Mouse (Mus musculus) midbrain, embryonic 14.5 days (tissue): Measurements from ENCODE around the gene Zfp622. TPM values are rescaled to one million over a fixed set of nuclear protein-coding genes. Genes with fewer than 3 reads are reported as not detected.
"Not testable (repeated sequence)": the region's sequence is repeated elsewhere in the genome, so short reads cannot be mapped to it uniquely, and the experiment has no call there.

Experiments used
- ATAC-seq: fragments of 200-750 bp; cut with Nextera tagmentation; 2 replicates; pipeline ENCODE4 v1.8.0; 2017; ENCODE audit warnings: moderate number of reproducible peaks, moderate library complexity; ENCODE audit not compliant: low FRiP score, low TSS enrichment
- DNase-seq: peaks from one replicate; pipeline ENCODE4 v3.0.0-alpha.2; 2015
- H3K27ac ChIP-seq: fragments of 300-500 bp; sonication (generic); replicated peaks from 2 replicates; pipeline ENCODE4 v1.5.1; 2014; ENCODE audit warnings: mild to moderate bottlenecking, low read depth, low read length, moderate library complexity
- H3K27me3 ChIP-seq: fragments of 300-500 bp; sonication (generic); 2 replicates; pipeline ENCODE4 v1.6.1; 2014; ENCODE audit warnings: low read length, control low read depth, mixed read lengths; ENCODE audit not compliant: control insufficient read depth, insufficient read depth
- H3K36me3 ChIP-seq: fragments of 300-500 bp; sonication (generic); 2 replicates; pipeline ENCODE4 v1.6.1; 2014; ENCODE audit warnings: low read length, control low read depth; ENCODE audit not compliant: control insufficient read depth, insufficient read depth
- H3K4me1 ChIP-seq: fragments of 300-500 bp; sonication (generic); 2 replicates; pipeline ENCODE4 v1.6.1; 2014; ENCODE audit warnings: mild to moderate bottlenecking, antibody characterized with exemption, low read length, control low read depth; ENCODE audit not compliant: control insufficient read depth, insufficient read depth
- H3K4me2 ChIP-seq: fragments of 300-500 bp; sonication (generic); 2 replicates; pipeline ENCODE4 v1.6.1; 2014; ENCODE audit warnings: mild to moderate bottlenecking, low read length, moderate library complexity
- H3K4me3 ChIP-seq: fragments of 300-500 bp; sonication (generic); replicated peaks from 2 replicates; pipeline ENCODE4 v1.5.1; 2014; ENCODE audit warnings: low read depth, low read length
- H3K9ac ChIP-seq: fragments of 300-500 bp; sonication (generic); replicated peaks from 2 replicates; pipeline ENCODE4 v1.6.1; 2014; ENCODE audit warnings: mild to moderate bottlenecking, low read length, moderate library complexity
- H3K9me3 ChIP-seq: fragments of 300-500 bp; sonication (generic); 2 replicates; pipeline ENCODE4 v1.6.1; 2016; ENCODE audit warnings: low read length, control low read depth, mixed read lengths; ENCODE audit not compliant: control insufficient read depth
- WGBS: fragments of 180-500 bp; shearing (Covaris S2); extraction: QIAGEN DNeasy Blood & Tissue Kit; methylation state at CpG from one replicate; pipeline ENCODE4 v1.1.7; 2014; 5-methylcytosine and 5-hydroxymethylcytosine counted together
- polyA plus RNA-seq: library from polyadenylated mRNA; unstranded; fragments of >200 nt; fragmentation: Nextera tagmentation; extraction: Ambion mirVana; gene quantifications from 2 replicates; pipeline ENCODE4 v1.2.1, GENCODE M21; 2014

Zfp622 gene
- polyA plus RNA-seq, 1 experiment from 2014 or later, result 30.2 TPM

DNA sequence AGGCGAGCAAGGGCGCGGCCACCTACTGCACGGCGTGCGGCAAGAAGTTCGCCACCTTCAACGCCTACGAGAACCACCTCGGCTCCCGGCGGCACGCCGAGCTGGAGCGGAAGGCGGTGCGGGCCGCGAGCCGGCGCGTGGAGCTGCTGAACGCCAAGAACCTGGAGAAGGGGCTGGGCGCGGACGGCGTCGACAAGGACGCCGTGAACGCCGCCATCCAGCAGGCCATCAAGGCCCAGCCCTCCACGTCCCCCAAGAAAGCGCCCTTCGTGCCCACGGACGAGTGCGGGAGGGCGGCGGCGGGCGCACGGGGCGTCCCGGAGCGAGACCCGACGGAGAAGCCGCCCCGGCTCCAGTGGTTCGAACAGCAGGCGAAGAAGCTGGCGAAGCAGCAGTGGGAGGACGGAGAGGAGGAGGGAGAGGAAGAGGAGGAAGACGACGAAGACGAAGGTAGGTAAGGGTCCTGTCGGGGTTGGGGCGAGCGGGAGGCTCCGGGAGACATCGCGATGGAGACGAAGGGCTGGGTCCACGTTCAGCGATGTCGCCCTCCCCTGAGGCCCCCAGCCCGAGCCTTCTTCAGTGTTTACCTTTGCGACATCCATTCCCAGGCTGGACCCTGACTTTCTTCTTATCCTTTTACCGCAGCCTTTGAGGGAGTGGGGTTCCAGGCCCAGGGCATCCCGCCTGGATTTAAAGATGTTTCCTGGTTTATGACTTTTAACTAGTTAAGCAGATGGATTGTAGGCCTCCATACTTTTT is 747 bp downstream of the Zfp622 start:
- under 1% methylated on average over 71 of the region's 71 CpGs for WGBS
- Histone ChIP-seq H3K36me3 (peaks cover 27% of the 10 kb centered on the region), H3K9me3 (no peaks in the 10 kb centered on the region), H3K4me3 (peak overlapping the region; percentile 93), H3K4me2 (peak overlapping the region; percentile 98), H3K27me3 (no peaks in the 10 kb centered on the region), H3K9ac (peak overlapping the region; percentile 86), H3K4me1 (peaks cover 14% of the 10 kb centered on the region), H3K27ac (peak overlapping the region; percentile 89)
- ATAC-seq (no peak), DNase-seq (peak; percentile 47)

DNA sequence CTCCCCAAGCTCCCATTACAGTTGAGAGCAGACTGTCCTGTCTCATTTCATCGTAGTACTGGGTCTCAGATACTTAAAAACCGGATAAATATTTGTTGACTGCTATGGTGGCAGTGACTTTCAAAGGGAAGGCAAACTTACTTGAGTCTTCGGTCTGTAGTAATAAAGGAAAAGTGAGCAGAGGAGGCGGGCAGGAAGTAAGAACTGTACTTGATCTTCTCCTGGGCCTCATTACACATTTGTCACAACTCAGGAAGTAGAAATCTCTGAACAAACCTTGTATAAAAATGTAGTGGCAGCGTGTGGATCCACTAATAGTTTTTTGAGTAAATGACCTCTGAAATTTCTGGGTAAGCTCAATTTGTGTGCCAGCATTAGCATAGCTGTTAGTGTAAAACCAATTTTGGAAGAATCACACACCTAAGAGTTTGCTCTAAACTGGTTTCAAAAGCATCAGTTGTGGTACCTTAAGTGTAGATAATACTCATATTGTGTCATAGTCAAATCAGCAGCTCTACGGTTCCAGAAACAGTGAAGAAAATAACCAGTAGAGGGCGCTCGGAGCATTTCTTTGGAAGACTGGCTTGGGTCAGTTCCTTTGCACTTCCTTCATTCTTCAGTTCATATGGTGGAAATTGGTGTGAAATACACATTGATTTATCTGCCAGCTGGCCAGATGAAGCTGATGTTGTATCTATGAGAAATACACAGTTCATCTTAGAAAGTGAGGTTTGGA is 9.0 kb downstream of the Zfp622 start:
- WGBS, result 65% methylated on average over 8 of the region's 8 CpGs
- Histone ChIP-seq H3K36me3 (peaks cover 73% of the 10 kb centered on the region), H3K27ac (no peak overlapping the region), H3K9me3 (no peaks in the 10 kb centered on the region), H3K4me3 (no peak overlapping the region), H3K4me1 (no peaks in the 10 kb centered on the region), H3K9ac (no peak overlapping the region), H3K4me2 (no peak overlapping the region), H3K27me3 (no peaks in the 10 kb centered on the region)
- peak; percentile 91 for DNase-seq
- no peak for ATAC-seq

DNA sequence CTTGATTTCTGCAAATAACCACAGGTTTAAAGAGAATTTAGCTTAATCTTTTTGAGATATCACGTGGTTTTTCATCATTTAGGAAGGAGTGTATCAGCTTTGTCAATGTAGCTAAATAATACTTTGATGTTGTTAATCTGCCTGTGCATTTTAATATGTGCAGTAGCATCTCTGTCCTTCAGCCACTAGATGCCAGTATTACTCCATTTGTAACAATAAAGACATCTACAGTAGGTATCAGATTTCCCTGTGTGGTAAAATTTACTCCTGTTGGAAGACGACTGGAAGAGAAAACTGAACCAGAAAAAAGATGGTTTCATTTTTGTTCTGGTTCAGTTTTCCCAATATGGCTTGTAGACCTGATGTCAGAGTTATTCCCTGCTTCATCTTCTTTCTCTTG is 11.4 kb downstream of the Zfp622 start:
- WGBS, result 44% methylated on average over 2 of the region's 2 CpGs
- Histone ChIP-seq H3K27me3 (no peaks in the 10 kb centered on the region), H3K4me2 (no peak overlapping the region), H3K9ac (no peak overlapping the region), H3K27ac (no peak overlapping the region), H3K4me3 (no peak overlapping the region), H3K4me1 (no peaks in the 10 kb centered on the region), H3K9me3 (no peaks in the 10 kb centered on the region), H3K36me3 (peaks cover 59% of the 10 kb centered on the region)
- peak; percentile 90 for DNase-seq
- 0 out of 2 replicates have a peak, but pooled peaks have one; percentile 57 for ATAC-seq

DNA sequence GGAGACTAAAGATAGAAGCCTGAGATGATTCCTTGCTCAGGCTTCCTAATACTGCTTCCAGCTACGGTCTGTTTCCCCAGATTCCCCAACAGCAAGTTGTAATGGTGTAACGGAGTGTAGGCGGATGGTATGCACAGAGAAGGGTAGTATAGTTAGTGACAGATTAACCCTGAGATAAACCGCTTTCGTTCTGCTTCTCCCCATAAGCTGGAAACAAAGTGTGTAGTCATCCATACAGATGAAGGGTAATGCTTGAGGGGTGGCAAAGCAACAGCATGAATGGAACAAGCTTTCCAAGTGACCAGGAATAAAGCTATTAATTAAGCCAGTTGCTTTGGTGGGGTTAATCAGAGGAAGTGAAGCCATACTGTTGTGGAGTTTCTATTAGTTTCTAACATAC is 15.4 kb downstream of the Zfp622 start:
- WGBS, result 11% methylated on average over 5 of the region's 5 CpGs
- ATAC-seq, result not testable (repeated sequence)

DNA sequence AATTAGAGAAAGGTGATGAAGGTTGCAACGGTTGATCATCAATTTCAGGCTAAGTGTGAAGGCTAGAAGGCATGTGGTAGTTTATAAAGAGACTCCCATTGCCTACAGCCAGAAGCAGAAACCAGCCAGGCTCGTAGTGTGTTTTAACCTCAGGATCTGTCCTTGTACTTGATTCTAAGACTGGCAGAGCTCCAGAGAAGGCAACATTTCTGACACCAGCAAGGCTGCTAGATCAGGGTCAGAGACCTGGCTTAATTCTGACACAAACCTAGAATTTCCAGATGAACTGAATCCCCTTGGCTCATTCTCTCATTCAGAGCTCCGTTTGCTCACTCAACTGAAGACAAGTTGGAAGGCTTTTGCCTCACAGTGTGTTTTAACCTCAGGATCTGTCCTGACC is 24.5 kb downstream of the Zfp622 start:
- Histone ChIP-seq H3K36me3 (no peaks in the 10 kb centered on the region), H3K27ac (no peak overlapping the region), H3K9me3 (no peaks in the 10 kb centered on the region), H3K4me3 (no peak overlapping the region), H3K4me1 (no peaks in the 10 kb centered on the region), H3K9ac (no peak overlapping the region), H3K4me2 (no peak overlapping the region), H3K27me3 (no peaks in the 10 kb centered on the region)
- DNase-seq, result no peak
- no peak for ATAC-seq
- 91% methylated on average over 3 of the region's 3 CpGs for WGBS

More for the DNA sequence above, 15.4 kb downstream of the Zfp622 start:
- not testable (repeated sequence) for H3K4me2 ChIP-seq, H3K27ac ChIP-seq, H3K4me1 ChIP-seq, H3K4me3 ChIP-seq, H3K27me3 ChIP-seq, H3K9ac ChIP-seq, H3K9me3 ChIP-seq, DNase-seq
- H3K36me3 ChIP-seq, result peaks cover 31% of the 10 kb centered on the region

DNA sequence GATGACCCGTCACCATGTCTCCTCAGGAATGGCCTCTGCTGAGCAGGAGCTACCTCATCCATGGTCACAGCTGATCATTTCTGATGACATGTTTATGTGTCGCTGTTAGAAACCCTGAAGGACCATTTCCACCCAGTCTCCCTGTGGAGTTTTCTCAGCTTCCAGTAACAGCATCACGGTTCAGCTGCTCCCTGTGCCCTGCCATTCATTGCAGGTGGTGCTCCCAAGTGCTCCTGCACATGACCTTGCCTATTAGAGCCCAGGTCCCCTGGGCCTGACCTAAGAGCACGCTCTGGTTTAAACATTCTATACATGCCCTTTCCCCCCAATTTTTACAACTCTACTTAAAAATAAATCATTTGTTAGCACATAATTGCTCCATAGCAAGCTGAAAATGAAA is 28.7 kb downstream of the Zfp622 start:
- no peak overlapping the region for H3K4me2 ChIP-seq
- ATAC-seq, result no peak
- H3K4me3 ChIP-seq, result no peak overlapping the region
- H3K4me1 ChIP-seq, result peaks cover 4% of the 10 kb centered on the region; the same call in 1 of the 2 replicates
- WGBS, result 71% methylated on average over 4 of the region's 4 CpGs
- H3K9me3 ChIP-seq, result no peaks in the 10 kb centered on the region
- H3K9ac ChIP-seq, result no peak overlapping the region
- no peak for DNase-seq
- H3K36me3 ChIP-seq, result no peaks in the 10 kb centered on the region
- no peak overlapping the region for H3K27ac ChIP-seq
- H3K27me3 ChIP-seq, result no peaks in the 10 kb centered on the region

DNA sequence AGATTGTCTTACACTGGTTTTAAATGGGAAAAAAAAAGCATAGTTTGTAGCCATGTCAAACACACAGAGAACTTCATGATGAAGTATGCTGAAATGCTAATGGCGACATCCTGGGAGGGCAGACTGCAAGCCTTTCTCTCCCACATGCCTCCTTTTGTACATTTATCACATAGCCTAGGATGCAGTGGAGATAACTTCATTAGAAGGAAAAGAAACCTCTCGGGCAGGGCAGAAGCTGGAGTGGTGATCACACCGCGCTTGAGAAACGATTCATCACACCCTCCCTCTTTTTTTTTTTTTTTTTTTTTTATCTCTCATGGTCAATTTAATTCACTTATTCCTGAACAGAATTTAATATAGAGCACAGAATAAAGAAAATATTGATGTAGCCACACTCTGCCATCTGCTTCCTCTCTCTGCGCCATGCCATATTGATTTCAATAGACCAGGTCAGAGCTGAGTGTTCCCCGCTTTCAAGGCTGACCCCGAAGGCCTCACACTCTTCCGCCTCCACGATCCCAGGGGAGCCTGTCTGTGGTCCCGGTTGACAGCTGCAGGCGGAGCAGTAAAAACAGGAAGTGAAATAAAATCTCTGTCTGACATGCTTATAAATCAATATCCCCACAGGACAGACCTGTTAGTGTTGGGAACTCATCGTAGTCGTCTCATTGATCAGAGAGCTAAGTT is 32.0 kb downstream of the Zfp622 start:
- Histone ChIP-seq H3K9ac (no peak overlapping the region), H3K9me3 (no peaks in the 10 kb centered on the region), H3K4me2 (0 out of 2 replicates have a peak overlapping the region, but pooled peaks have one; percentile 15), H3K27me3 (no peaks in the 10 kb centered on the region), H3K4me1 (peaks cover 4% of the 10 kb centered on the region; the same call in 1 of the 2 replicates), H3K36me3 (no peaks in the 10 kb centered on the region), H3K4me3 (no peak overlapping the region), H3K27ac (no peak overlapping the region)
- 58% methylated on average over 14 of the region's 14 CpGs for WGBS
- peak; percentile 34 for DNase-seq
- no peak for ATAC-seq

DNA sequence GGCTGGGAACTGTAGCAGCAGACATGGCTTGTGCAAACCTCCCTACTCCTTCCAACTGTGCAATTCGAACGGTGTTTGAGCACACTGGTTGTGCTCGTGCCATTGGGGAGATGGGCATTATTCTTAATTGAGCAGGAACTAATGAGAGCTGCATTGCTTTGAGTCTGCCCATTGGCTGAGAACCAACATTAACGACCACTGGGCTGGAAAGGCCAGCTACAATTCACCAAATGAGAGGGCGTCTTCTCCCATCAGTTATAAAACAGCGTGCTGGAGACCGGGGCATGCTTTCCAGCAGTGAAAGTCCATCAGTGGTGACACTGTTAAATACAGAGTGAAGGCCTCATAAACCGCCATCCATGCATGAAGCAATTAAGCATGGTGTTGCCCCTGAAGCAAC is 37.6 kb downstream of the Zfp622 start:
- H3K4me1 ChIP-seq, result no peaks in the 10 kb centered on the region
- H3K36me3 ChIP-seq, result no peaks in the 10 kb centered on the region
- H3K9me3 ChIP-seq, result no peaks in the 10 kb centered on the region
- 63% methylated on average over 8 of the region's 8 CpGs for WGBS
- no peaks in the 10 kb centered on the region for H3K27me3 ChIP-seq
- ATAC-seq, result no peak
- H3K9ac ChIP-seq, result no peak overlapping the region
- no peak overlapping the region for H3K4me3 ChIP-seq
- no peak for DNase-seq
- no peak overlapping the region for H3K4me2 ChIP-seq
- H3K27ac ChIP-seq, result no peak overlapping the region
